Mouse (Mus musculus): ENCODE measurements at regions not wholly inside any gene's neighbourhood (a gene's known extent, or its start where the extent isn't known, plus 50 kb on each side); places are given as distances from the start of the nearest gene placed in this dataset.

DNA sequence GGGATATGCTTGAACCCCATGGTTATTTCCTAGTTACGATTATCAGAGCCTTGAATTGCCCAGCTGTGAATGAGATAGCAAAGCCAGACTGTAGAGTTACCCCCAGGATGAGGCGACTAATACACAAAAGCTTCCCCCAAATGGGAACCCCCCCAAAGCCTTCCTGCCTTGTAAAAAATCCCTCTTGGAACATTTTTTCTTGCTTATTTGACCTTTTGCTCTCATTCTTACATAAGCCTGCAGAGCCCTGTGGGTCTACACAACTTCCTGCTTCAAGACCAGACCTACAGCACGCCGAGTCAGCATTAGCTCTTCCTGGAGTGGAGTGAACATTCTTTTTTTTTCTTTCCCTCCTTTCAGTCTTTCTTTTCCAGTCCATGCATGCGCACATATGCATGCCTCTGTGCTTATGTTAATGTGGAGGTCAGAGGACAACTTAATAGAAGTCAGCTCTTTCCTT, 60.8 kb upstream of the Eed start:
- peaks cover 6% of the 10 kb centered on the region for H3K4me1 ChIP-seq (ENCODE audit: control insufficient read depth, insufficient read depth, low read length)
- no peak overlapping the region for H3K4me3 ChIP-seq (ENCODE audit: low read depth, low read length)
- WGBS (ENCODE audit: insufficient replicate concordance) = 50% methylated on average over 5 of the region's 5 CpGs
- H3K9me3 ChIP-seq (replicated peaks; ENCODE audit: control insufficient read depth, low read length) = no peaks in the 10 kb centered on the region
- H3K36me3 ChIP-seq (ENCODE audit: control insufficient read depth, insufficient read depth, low read length) = no peaks in the 10 kb centered on the region
- H3K9ac ChIP-seq (ENCODE audit: low read depth, low read length) = no peak overlapping the region
- ATAC-seq (replicated peaks; ENCODE audit: insufficient number of reproducible peaks, low FRiP score, low TSS enrichment) = no peak
- no peaks in the 10 kb centered on the region for H3K27me3 ChIP-seq (ENCODE audit: control insufficient read depth, insufficient read depth, low read length)
- 0 out of 2 replicates have a peak overlapping the region, but pooled peaks have one; percentile 1 for H3K27ac ChIP-seq (ENCODE audit: low read depth, low read length)
- H3K4me2 ChIP-seq = no peak overlapping the region

DNA sequence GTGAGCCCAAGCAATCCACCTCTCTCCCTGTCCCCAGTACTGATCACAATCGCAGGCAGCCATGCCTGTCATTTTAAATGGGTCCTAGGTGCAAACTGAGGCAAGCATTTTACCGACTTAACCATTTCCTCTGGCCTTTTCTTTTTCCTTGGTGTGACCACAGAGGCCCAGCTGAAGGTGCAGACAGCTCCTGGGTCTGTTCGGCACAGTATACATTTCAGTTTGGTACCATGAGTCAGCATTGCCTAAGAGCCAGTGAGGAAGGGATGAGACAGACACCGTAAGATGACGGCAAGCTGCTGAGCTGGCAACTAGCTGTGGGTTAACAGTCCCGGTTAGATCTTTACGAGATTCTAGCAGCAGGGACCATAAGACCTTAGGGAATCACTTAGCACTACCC, 61.6 kb upstream of the Eed start:
- H3K36me3 ChIP-seq (ENCODE audit: control insufficient read depth, insufficient read depth, low read length) = no peaks in the 10 kb centered on the region
- H3K27me3 ChIP-seq (ENCODE audit: control insufficient read depth, insufficient read depth, low read length) = no peaks in the 10 kb centered on the region
- H3K9ac ChIP-seq (ENCODE audit: low read depth, low read length) = no peak overlapping the region
- H3K4me1 ChIP-seq (ENCODE audit: control insufficient read depth, insufficient read depth, low read length) = peaks cover 6% of the 10 kb centered on the region
- no peaks in the 10 kb centered on the region for H3K9me3 ChIP-seq (replicated peaks; ENCODE audit: control insufficient read depth, low read length)
- 0 out of 2 replicates have a peak overlapping the region, but pooled peaks have one; percentile 6 for H3K27ac ChIP-seq (ENCODE audit: low read depth, low read length)
- H3K4me2 ChIP-seq = no peak overlapping the region
- no peak overlapping the region for H3K4me3 ChIP-seq (ENCODE audit: low read depth, low read length)
- 0 out of 2 replicates have a peak, but pooled peaks have one; percentile 52 for ATAC-seq (replicated peaks; ENCODE audit: insufficient number of reproducible peaks, low FRiP score, low TSS enrichment)
- whole genome bisulfite sequencing (ENCODE audit: insufficient replicate concordance) = 63% methylated on average over 7 of the region's 7 CpGs

DNA sequence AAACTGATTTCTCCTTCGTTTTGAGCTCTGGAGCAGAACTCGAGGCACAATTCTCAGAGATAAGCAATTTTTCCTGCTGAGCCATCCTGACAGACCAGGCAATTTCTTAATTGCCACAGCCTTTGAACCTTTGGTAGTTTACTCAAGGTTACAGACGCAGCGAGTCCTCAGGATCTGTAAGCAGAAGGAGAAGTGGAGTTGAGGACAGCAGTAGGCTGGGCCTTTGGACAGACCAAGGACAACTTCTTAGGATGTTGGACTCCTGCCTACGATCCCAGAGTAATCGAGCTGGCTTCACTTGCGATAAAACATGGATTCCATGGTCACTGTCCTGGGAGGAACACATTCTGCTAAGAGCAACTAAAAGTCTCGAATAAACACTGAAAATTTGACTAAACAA, 62.7 kb upstream of the Eed start:
- peaks cover 6% of the 10 kb centered on the region for H3K4me1 ChIP-seq (ENCODE audit: control insufficient read depth, insufficient read depth, low read length)

DNA sequence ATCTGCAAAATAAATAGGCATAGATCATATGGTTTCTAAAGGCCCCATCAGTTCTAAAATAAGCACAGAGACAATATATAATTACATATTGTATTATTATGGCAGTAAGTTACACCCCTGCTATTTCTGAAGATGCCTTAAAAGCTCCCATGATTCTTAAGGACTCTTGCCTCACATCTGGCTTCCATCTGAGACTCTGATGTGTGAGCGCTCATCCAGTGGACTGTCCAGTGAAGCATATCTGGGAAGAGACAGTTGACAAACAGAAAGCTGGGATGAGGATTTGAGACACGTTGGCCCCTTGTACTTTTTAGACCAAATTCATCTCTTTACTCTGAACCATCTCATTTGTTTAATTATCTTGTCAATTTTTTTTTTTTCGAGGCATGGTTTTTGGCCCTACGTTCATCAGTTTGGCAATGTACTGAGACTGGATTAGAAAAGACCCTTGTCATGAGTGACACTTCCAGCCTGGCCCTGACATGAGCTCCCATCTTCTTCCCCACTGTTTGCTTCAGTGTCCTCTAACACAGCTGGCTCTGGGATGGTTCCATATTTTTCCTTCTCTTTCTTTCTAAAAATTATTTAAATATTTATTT, 63.4 kb upstream of the Eed start:
- 82% methylated on average over 4 of the region's 4 CpGs for WGBS (ENCODE audit: insufficient replicate concordance)
- Histone ChIP-seq H3K36me3 (ENCODE audit: control insufficient read depth, insufficient read depth, low read length) (no peaks in the 10 kb centered on the region), H3K4me1 (ENCODE audit: control insufficient read depth, insufficient read depth, low read length) (peaks cover 6% of the 10 kb centered on the region), H3K4me2 (no peak overlapping the region), H3K27me3 (ENCODE audit: control insufficient read depth, insufficient read depth, low read length) (no peaks in the 10 kb centered on the region), H3K9ac (ENCODE audit: low read depth, low read length) (no peak overlapping the region), H3K4me3 (ENCODE audit: low read depth, low read length) (no peak overlapping the region), H3K27ac (ENCODE audit: low read depth, low read length) (no peak overlapping the region), H3K9me3 (replicated peaks; ENCODE audit: control insufficient read depth, low read length) (no peaks in the 10 kb centered on the region)
- no peak for ATAC-seq (replicated peaks; ENCODE audit: insufficient number of reproducible peaks, low FRiP score, low TSS enrichment)

More for the DNA sequence above, 62.7 kb upstream of the Eed start:
- Histone ChIP-seq H3K36me3 (ENCODE audit: control insufficient read depth, insufficient read depth, low read length) (no peaks in the 10 kb centered on the region), H3K4me3 (ENCODE audit: low read depth, low read length) (no peak overlapping the region), H3K9me3 (replicated peaks; ENCODE audit: control insufficient read depth, low read length) (no peaks in the 10 kb centered on the region), H3K27ac (ENCODE audit: low read depth, low read length) (no peak overlapping the region), H3K9ac (ENCODE audit: low read depth, low read length) (no peak overlapping the region), H3K4me2 (no peak overlapping the region), H3K27me3 (ENCODE audit: control insufficient read depth, insufficient read depth, low read length) (no peaks in the 10 kb centered on the region)
- ATAC-seq (replicated peaks; ENCODE audit: insufficient number of reproducible peaks, low FRiP score, low TSS enrichment) = no peak
- 82% methylated on average over 8 of the region's 8 CpGs for WGBS (ENCODE audit: insufficient replicate concordance)

DNA sequence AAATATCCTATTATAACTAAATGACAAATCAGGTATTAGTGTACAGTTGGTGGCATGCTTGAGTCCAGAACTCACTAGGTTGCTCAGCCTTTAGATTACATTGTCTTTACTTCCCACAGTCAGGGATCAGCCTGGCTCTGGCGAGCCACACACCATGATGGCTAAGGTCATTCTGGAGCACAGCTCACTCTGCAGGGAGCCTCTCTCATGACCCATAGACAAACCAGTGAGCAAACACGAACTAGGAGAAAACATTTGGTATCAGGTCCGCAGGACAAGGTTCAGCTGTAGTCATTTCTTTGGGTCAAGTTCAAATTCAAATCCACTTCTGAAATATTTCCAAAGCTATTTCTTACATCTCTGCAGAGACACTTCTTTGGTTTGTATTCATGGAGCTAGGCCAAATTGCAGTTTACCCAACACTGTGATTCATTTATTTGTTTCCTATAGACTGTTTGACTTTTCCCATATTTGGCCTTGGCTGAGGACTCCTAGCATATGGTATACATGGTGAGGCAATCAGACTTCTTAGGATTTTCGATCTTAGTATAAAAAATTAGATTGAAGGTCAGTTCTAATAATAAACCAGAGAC, 64.5 kb upstream of the Eed start:
- H3K4me1 ChIP-seq (ENCODE audit: control insufficient read depth, insufficient read depth, low read length) = peaks cover 6% of the 10 kb centered on the region
- H3K9me3 ChIP-seq (replicated peaks; ENCODE audit: control insufficient read depth, low read length) = no peaks in the 10 kb centered on the region
- H3K36me3 ChIP-seq (ENCODE audit: control insufficient read depth, insufficient read depth, low read length) = no peaks in the 10 kb centered on the region
- WGBS (ENCODE audit: insufficient replicate concordance) = 78% methylated on average over 4 of the region's 4 CpGs
- no peaks in the 10 kb centered on the region for H3K27me3 ChIP-seq (ENCODE audit: control insufficient read depth, insufficient read depth, low read length)
- H3K4me2 ChIP-seq = no peak overlapping the region
- ATAC-seq (replicated peaks; ENCODE audit: insufficient number of reproducible peaks, low FRiP score, low TSS enrichment) = no peak
- no peak overlapping the region for H3K27ac ChIP-seq (ENCODE audit: low read depth, low read length)
- no peak overlapping the region for H3K9ac ChIP-seq (ENCODE audit: low read depth, low read length)
- no peak overlapping the region for H3K4me3 ChIP-seq (ENCODE audit: low read depth, low read length)

DNA sequence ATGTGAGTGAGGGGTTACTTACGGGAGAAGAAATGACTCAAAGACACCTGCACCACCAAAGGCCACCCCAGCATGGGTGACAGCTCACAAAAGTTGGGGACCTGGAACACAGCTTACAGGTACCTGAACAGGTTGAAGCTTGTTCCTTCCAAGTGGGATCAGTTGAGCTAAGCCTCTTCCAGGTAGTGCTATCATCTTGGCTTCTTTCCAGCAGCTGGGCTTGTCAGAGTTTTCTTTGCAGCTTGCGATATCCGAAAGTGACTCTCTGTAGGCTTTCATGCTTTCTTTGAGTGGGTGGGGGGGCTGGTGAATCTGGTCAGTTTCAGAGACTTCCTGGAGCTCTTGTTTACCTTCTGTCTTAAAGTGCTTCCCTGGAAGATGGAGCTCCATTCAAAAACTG, 65.4 kb upstream of the Eed start:
- Histone ChIP-seq H3K27ac (ENCODE audit: low read depth, low read length) (no peak overlapping the region), H3K9ac (ENCODE audit: low read depth, low read length) (no peak overlapping the region)
- ATAC-seq (replicated peaks; ENCODE audit: insufficient number of reproducible peaks, low FRiP score, low TSS enrichment) = no peak

DNA sequence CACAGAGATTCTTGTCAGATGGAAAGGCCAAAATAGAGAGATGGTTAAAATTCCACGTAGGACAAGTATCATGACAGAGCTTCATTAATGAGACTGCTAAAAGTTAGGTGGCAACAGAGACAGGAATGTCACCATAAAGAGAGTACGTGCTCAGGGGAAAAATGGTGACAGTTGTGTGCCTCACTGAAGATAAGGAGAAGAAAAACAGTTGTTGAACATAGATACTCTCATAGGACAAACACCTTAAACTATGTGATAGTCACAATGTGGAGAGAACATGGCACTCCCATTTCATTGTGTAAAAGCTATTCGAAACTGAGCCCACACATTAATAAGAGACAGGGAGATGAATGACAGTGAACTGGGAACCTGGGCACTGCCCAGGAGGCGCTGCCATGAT, 66.1 kb upstream of the Eed start:
- WGBS (ENCODE audit: insufficient replicate concordance) = 77% methylated on average over 4 of the region's 4 CpGs
- no peak for ATAC-seq (replicated peaks; ENCODE audit: insufficient number of reproducible peaks, low FRiP score, low TSS enrichment)
- H3K36me3 ChIP-seq (ENCODE audit: control insufficient read depth, insufficient read depth, low read length) = no peaks in the 10 kb centered on the region
- no peak overlapping the region for H3K4me2 ChIP-seq
- no peaks in the 10 kb centered on the region for H3K4me1 ChIP-seq (ENCODE audit: control insufficient read depth, insufficient read depth, low read length)
- no peaks in the 10 kb centered on the region for H3K27me3 ChIP-seq (ENCODE audit: control insufficient read depth, insufficient read depth, low read length)
- no peak overlapping the region for H3K27ac ChIP-seq (ENCODE audit: low read depth, low read length)
- no peak overlapping the region for H3K9ac ChIP-seq (ENCODE audit: low read depth, low read length)
- no peak overlapping the region for H3K4me3 ChIP-seq (ENCODE audit: low read depth, low read length)
- H3K9me3 ChIP-seq (replicated peaks; ENCODE audit: control insufficient read depth, low read length) = no peaks in the 10 kb centered on the region

More for the DNA sequence above, 65.4 kb upstream of the Eed start:
- no peaks in the 10 kb centered on the region for H3K27me3 ChIP-seq (ENCODE audit: control insufficient read depth, insufficient read depth, low read length)
- H3K4me2 ChIP-seq = no peak overlapping the region
- no peaks in the 10 kb centered on the region for H3K36me3 ChIP-seq (ENCODE audit: control insufficient read depth, insufficient read depth, low read length)
- H3K4me3 ChIP-seq (ENCODE audit: low read depth, low read length) = no peak overlapping the region
- peaks cover 1% of the 10 kb centered on the region for H3K4me1 ChIP-seq (ENCODE audit: control insufficient read depth, insufficient read depth, low read length)
- H3K9me3 ChIP-seq (replicated peaks; ENCODE audit: control insufficient read depth, low read length) = no peaks in the 10 kb centered on the region
- WGBS (ENCODE audit: insufficient replicate concordance) = 81% methylated on average over 3 of the region's 3 CpGs

DNA sequence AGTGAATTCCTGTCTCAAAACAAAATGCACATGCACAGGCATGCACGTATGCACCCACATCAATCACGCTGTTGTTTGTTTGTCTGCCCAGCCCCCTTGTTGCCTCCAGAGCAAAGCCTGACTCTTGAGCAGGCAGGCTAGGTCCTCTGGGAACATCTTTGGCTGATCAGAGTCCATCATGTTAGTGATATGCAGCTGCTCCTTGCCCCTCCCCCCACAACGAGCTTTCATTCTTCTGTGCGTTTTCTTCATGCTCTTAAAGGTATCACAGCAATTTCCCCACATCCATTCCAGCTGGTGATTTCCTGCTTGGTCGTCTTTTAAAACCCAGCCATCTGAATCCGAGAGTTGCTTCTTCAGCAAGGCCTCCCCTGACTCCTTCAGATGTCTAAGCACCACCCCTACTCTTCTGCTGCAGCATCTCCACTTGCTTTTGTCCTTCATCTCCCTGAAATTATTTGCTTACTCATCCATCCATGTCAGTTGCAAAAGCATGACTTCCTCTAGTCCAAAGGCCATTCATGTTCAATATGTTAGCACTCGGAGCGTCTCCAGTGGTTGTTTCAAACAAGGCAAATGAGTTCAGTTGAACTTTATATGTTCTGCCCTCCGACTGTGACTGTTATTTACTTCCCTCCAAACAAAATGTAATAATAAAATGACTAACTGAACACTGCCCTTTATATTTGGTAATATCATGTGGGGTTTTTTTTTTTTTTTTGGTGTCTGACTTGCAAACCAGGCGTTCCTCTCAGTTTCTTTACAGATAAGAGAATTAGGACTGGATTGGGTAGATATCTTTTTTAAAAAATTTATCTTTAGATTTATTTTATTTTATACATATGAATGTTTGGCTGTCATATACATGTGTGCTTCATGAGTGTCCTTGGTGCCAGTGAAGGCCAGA, 67.9 kb upstream of the Eed start:
- Histone ChIP-seq H3K4me2 (no peak overlapping the region), H3K4me1 (ENCODE audit: control insufficient read depth, insufficient read depth, low read length) (no peaks in the 10 kb centered on the region), H3K4me3 (ENCODE audit: low read depth, low read length) (no peak overlapping the region), H3K9me3 (replicated peaks; ENCODE audit: control insufficient read depth, low read length) (no peaks in the 10 kb centered on the region), H3K27ac (ENCODE audit: low read depth, low read length) (no peak overlapping the region), H3K36me3 (ENCODE audit: control insufficient read depth, insufficient read depth, low read length) (no peaks in the 10 kb centered on the region), H3K27me3 (ENCODE audit: control insufficient read depth, insufficient read depth, low read length) (no peaks in the 10 kb centered on the region), H3K9ac (ENCODE audit: low read depth, low read length) (no peak overlapping the region)
- 78% methylated on average over 10 of the region's 10 CpGs for WGBS (ENCODE audit: insufficient replicate concordance)
- ATAC-seq (replicated peaks; ENCODE audit: insufficient number of reproducible peaks, low FRiP score, low TSS enrichment) = no peak
